ENCODE assay signal across 12 mouse cellular contexts in genomic region chr4:106622712-106623111, GRCm38 (mm10). TPM values are rescaled to one million over a fixed set of nuclear protein-coding genes. Genes with fewer than 3 reads are reported as not detected.
DNase-seq lines count a peak whose midpoint lies in the region; ATAC-seq and TF ChIP-seq lines count a peak whose summit lies in the region.
"Had no signal": no experiment of that assay in that cellular context is flagged by ENCODE, and none has a peak within 500 bp of the region (broad histone marks: within the 10 kb centered on the region; RNA-seq: fewer than 3 reads in every experiment).

No protein-coding gene starts in this region.

- H3K9ac ChIP-seq in embryonic facial prominence, embryonic 13.5 days: 0 out of 2 replicates have a peak overlapping the region, but pooled peaks have one; percentile 6
- H3K9ac ChIP-seq in limb, embryonic 12.5 days (replicated peaks): no peak overlapping the region
- H3K9ac ChIP-seq: neural tube, embryonic 12.5 days had no signal

- WGBS in embryonic facial prominence, embryonic 13.5 days: 35% methylated on average over 28 of the region's 28 CpGs
- WGBS in embryonic facial prominence, embryonic 10.5 days: 35% methylated on average over 28 of the region's 28 CpGs
- 23% methylated on average over 28 of the region's 28 CpGs for WGBS in limb, embryonic 12.5 days

- no peak for TF ChIP-seq CTCF in layer of hippocampus, adult 2 months (conservative IDR thresholded peaks at IDR 0.05)
- TF ChIP-seq CTCF in E14TG2a.4 (conservative IDR thresholded peaks at IDR 0.05; ENCODE audit: low read length): no peak

- H3K4me2 ChIP-seq in embryonic facial prominence, embryonic 13.5 days: peak overlapping the region; percentile 36
- peak overlapping the region; percentile 36; the same call in 1 of the 2 replicates for H3K4me2 ChIP-seq in limb, embryonic 12.5 days
- H3K4me2 ChIP-seq: neural tube, embryonic 12.5 days had no signal

- no peak for ATAC-seq in embryonic facial prominence, embryonic 13.5 days (ENCODE audit: insufficient number of reproducible peaks, insufficient read depth, low FRiP score, low TSS enrichment, low read depth)
- no peak for ATAC-seq in limb, embryonic 12.5 days (ENCODE audit: insufficient number of reproducible peaks, insufficient read depth, low FRiP score, low TSS enrichment, low read depth)

- peaks cover 59% of the 10 kb centered on the region for H3K27me3 ChIP-seq in embryonic facial prominence, embryonic 13.5 days
- peaks cover 74% of the 10 kb centered on the region for H3K27me3 ChIP-seq in embryonic facial prominence, embryonic 10.5 days (replicated peaks; ENCODE audit: low read depth, poor library complexity, severe bottlenecking)
- peaks cover 52% of the 10 kb centered on the region for H3K27me3 ChIP-seq in E14TG2a.4 (ENCODE audit: insufficient read depth, low read length)
- H3K27me3 ChIP-seq in limb, embryonic 12.5 days: peaks cover 71% of the 10 kb centered on the region

- DNase-seq in embryonic facial prominence, embryonic 10.5 days (ENCODE audit: low spot score): no peak
- no peak for DNase-seq in layer of hippocampus, adult 2 months (ENCODE audit: low spot score in 2 of 2)
- DNase-seq in layer of hippocampus, adult 11-12 months (ENCODE audit: low spot score): no peak
- no peak for DNase-seq in frontal cortex, postnatal 14 days (ENCODE audit: low spot score in 2 of 2)
- DNase-seq in ovary, postnatal 10 days (ENCODE audit: low spot score): no peak
- DNase-seq: right cerebral cortex, postnatal 14 days had no signal

- H3K4me1 ChIP-seq in embryonic facial prominence, embryonic 13.5 days: 0 out of 2 replicates have a peak, but pooled peaks cover 7% of the 10 kb centered on the region
- H3K4me1 ChIP-seq in embryonic facial prominence, embryonic 10.5 days: peaks cover 17% of the 10 kb centered on the region
- peaks cover 48% of the 10 kb centered on the region for H3K4me1 ChIP-seq in E14TG2a.4 (replicated peaks; ENCODE audit: low read depth, low read length)
- peaks cover 19% of the 10 kb centered on the region for H3K4me1 ChIP-seq in limb, embryonic 12.5 days (replicated peaks)

- no peaks in the 10 kb centered on the region for H3K36me3 ChIP-seq in embryonic facial prominence, embryonic 13.5 days
- no peaks in the 10 kb centered on the region for H3K36me3 ChIP-seq in embryonic facial prominence, embryonic 10.5 days (replicated peaks)
- no peaks in the 10 kb centered on the region for H3K36me3 ChIP-seq in E14TG2a.4 (ENCODE audit: insufficient read depth, low read length)
- no peaks in the 10 kb centered on the region for H3K36me3 ChIP-seq in limb, embryonic 12.5 days
- H3K36me3 ChIP-seq: neural tube, embryonic 12.5 days had no signal

- H3K9me3 ChIP-seq in embryonic facial prominence, embryonic 13.5 days: no peaks in the 10 kb centered on the region
- H3K9me3 ChIP-seq in embryonic facial prominence, embryonic 10.5 days: no peaks in the 10 kb centered on the region
- no peaks in the 10 kb centered on the region for H3K9me3 ChIP-seq in E14TG2a.4 (ENCODE audit: low read length)
- no peaks in the 10 kb centered on the region for H3K9me3 ChIP-seq in limb, embryonic 12.5 days
- H3K9me3 ChIP-seq: neural tube, embryonic 12.5 days had no signal

- H3K4me3 ChIP-seq in embryonic facial prominence, embryonic 13.5 days: 0 out of 2 replicates have a peak overlapping the region, but pooled peaks have one; percentile 10
- H3K4me3 ChIP-seq in embryonic facial prominence, embryonic 10.5 days: no peak overlapping the region; the same call in 1 of the 2 replicates
- peak overlapping the region; percentile 8; the same call in 1 of the 2 replicates for H3K4me3 ChIP-seq in layer of hippocampus, adult 2 months
- peak overlapping the region; percentile 79 for H3K4me3 ChIP-seq in E14TG2a.4 (replicated peaks; ENCODE audit: low read length)
- H3K4me3 ChIP-seq in limb, embryonic 12.5 days (replicated peaks): 0 out of 2 replicates have a peak overlapping the region, but pooled peaks have one; percentile 6
- H3K4me3 ChIP-seq: gastrocnemius, adult 2 months; neural tube, embryonic 12.5 days had no signal

- no peak overlapping the region for H3K27ac ChIP-seq in embryonic facial prominence, embryonic 13.5 days
- no peak overlapping the region for H3K27ac ChIP-seq in embryonic facial prominence, embryonic 10.5 days (replicated peaks)
- no peak overlapping the region for H3K27ac ChIP-seq in layer of hippocampus, adult 2 months
- H3K27ac ChIP-seq in limb, embryonic 12.5 days: no peak overlapping the region
- H3K27ac ChIP-seq: gastrocnemius, adult 2 months; neural tube, embryonic 12.5 days had no signal

RNA-seq across cellular contexts. Expression of gene Ttc22, which starts 0.5 kb away (rescaled TPM):
- polyA plus RNA-seq in embryonic facial prominence, embryonic 13.5 days (2015; fragmentation: Nextera tagmentation; extraction: Ambion mirVana): 1.8 TPM in 2 replicates
- polyA plus RNA-seq in embryonic facial prominence, embryonic 10.5 days (2016; fragmentation: Nextera tagmentation; extraction: Ambion mirVana): not detected in 2 replicates
- under 1 TPM; 0.59 to 0.74 TPM for total RNA-seq in layer of hippocampus, adult 2 months (2021)
- 0.31 and 0.33 TPM in 2 replicates for polyA plus RNA-seq in limb, embryonic 12.5 days (2016; fragmentation: Nextera tagmentation; extraction: Ambion mirVana)
- total RNA-seq: gastrocnemius, adult 2 months; megakaryocyte progenitor cell, adult 5-6 weeks had no signal

RNA-seq across cellular contexts. Expression of gene Lexm, which starts 5.7 kb away (rescaled TPM):
- not detected in 2 replicates for polyA plus RNA-seq in embryonic facial prominence, embryonic 13.5 days (2015; fragmentation: Nextera tagmentation; extraction: Ambion mirVana)
- 0.52 TPM in 1 of 2 replicates, not detected in the other for polyA plus RNA-seq in embryonic facial prominence, embryonic 10.5 days (2016; fragmentation: Nextera tagmentation; extraction: Ambion mirVana)
- total RNA-seq in layer of hippocampus, adult 2 months (2021): under 1 TPM in 1 of 2 experiments, not detected in 1; 0.71 TPM
- 0.24 and 0.73 TPM in 2 replicates for polyA plus RNA-seq in limb, embryonic 12.5 days (2016; fragmentation: Nextera tagmentation; extraction: Ambion mirVana)
- total RNA-seq: gastrocnemius, adult 2 months; megakaryocyte progenitor cell, adult 5-6 weeks had no signal

RNA-seq across cellular contexts. Expression of gene Pars2, which starts 28.2 kb away (rescaled TPM):
- polyA plus RNA-seq in embryonic facial prominence, embryonic 13.5 days (2015; fragmentation: Nextera tagmentation; extraction: Ambion mirVana): 14.6 and 14.8 TPM in 2 replicates
- 16.3 and 17.0 TPM in 2 replicates for polyA plus RNA-seq in embryonic facial prominence, embryonic 10.5 days (2016; fragmentation: Nextera tagmentation; extraction: Ambion mirVana)
- 1 to 10 TPM; 6.1 to 8.5 TPM for total RNA-seq in layer of hippocampus, adult 2 months (2021)
- 14.3 and 18.0 TPM in 2 replicates for polyA plus RNA-seq in limb, embryonic 12.5 days (2016; fragmentation: Nextera tagmentation; extraction: Ambion mirVana)

RNA-seq across cellular contexts. Expression of gene Ttc4, which starts 56.0 kb away (rescaled TPM):
- 104 and 106 TPM in 2 replicates for polyA plus RNA-seq in embryonic facial prominence, embryonic 13.5 days (2015; fragmentation: Nextera tagmentation; extraction: Ambion mirVana)
- polyA plus RNA-seq in embryonic facial prominence, embryonic 10.5 days (2016; fragmentation: Nextera tagmentation; extraction: Ambion mirVana): 107 and 117 TPM in 2 replicates
- 10 to 100 TPM; 50.4 to 52.7 TPM for total RNA-seq in layer of hippocampus, adult 2 months (2021)
- 107 and 122 TPM in 2 replicates for polyA plus RNA-seq in limb, embryonic 12.5 days (2016; fragmentation: Nextera tagmentation; extraction: Ambion mirVana)
